Mouse (Mus musculus) adrenal gland (tissue): ENCODE data around the gene Vim.
"Not testable (repeated sequence)": the region's sequence is repeated elsewhere in the genome, so short reads cannot be mapped to it uniquely, and the experiment has no call there.

ENCODE experiments used
- intact Hi-C: fragments of 180-260 bp; cut with DNase I; formaldehyde crosslinking; loops from one replicate; pipeline ENCODE4 v1.15.1; 2025

The Vim gene

DNA sequence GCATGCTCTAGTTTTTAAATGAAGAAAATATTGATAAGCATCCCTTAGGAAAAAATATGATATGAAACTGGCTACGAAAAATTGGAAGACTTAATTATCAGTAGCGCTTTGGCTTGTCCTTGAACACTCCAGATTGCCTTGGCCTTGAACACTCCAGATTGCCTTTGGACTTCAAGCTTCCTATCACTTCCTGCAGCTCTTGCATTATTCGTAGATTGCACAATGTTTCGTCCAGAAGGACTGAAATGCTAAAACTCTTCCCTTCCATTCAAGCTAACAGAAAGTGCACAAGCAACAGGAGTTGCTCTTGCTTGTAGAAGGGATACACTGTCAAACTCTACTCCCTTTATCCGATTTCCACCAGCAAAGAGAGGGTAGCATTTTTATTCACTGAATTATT, 14.4 kb upstream of the Vim start:
- intact Hi-C loops, result no loop called here

DNA sequence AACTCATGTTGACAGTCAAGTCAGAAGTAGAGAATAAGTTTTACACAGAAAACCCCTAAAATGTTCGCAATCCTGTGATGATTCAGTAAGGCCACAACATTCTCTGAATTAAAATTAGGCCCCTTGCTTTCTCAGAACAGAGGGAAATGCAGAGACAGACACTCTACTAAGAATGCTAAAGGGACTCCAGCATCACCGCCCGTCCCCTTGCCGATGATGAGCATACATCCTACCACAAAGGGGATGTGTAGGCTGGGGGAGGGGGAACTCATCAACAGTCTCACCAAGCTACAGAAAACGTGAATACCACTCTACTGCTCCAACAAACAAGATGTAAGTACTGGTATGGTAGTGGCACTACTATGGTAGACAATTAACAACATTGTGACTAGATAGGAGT, 14.0 kb upstream of the Vim start:
- intact Hi-C loops, result no loop called here

DNA sequence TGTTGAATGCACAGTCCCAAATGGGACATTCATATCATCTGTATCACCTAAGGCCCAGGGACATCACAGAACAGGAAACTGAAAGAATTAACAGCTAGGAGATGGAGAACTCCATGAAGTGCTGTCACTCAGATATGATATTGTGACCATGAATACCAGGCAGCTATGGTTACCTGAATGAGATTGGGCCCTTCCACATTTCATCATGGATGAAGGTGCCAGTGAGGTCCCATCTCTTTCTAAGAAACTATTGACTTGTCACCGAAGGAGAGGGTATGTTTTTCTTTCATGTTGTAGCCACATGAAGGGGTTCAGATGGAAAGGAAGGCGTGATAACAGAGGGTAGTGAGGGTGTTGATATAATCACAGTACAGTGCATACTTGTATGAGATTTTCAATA, 13.3 kb upstream of the Vim start:
- intact Hi-C loops, result no loop called here

DNA sequence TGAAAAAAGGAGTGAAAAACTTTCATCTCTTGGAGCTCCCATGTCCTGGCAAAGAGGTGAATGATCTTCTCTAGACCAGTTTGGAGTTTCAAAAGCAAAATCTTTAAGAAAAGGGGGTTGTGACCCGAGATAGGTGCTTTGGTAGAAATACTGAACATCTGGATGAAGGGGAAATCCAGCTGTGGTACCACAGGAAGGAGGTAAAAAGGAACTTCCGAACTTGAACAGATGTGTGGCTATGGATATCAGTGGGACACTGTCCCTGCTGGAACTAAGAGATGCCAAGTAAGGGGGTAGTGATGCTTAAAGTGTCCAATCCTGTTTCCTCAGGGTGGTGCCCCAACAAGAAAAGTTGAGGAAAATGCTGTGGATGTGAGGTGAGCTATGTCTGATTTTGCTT, 3.6 kb upstream of the Vim start:
- intact Hi-C loops, result no loop called here

DNA sequence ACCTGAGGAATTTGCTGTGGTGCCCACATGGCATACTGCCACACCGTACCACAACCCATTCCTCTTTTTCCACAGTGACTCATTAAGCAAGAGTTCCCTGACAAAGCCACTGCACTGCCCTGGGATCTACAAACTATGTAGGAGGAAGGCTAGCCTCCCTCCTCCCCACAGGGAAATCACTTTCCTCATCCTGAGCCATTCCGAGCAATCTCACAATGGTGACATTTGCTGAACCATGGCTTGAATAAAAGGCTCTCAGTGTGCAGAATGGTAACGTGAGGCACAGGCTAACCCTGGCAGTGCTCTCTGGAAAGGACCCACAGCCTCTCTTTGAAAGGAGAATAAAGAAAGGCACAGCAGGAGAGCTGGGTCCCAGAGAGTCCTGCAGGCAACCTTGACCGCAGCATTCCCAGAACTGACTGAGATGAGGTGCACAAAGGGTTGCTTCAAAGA, 1.6 kb upstream of the Vim start:
- intact Hi-C loops, result no loop called here

DNA sequence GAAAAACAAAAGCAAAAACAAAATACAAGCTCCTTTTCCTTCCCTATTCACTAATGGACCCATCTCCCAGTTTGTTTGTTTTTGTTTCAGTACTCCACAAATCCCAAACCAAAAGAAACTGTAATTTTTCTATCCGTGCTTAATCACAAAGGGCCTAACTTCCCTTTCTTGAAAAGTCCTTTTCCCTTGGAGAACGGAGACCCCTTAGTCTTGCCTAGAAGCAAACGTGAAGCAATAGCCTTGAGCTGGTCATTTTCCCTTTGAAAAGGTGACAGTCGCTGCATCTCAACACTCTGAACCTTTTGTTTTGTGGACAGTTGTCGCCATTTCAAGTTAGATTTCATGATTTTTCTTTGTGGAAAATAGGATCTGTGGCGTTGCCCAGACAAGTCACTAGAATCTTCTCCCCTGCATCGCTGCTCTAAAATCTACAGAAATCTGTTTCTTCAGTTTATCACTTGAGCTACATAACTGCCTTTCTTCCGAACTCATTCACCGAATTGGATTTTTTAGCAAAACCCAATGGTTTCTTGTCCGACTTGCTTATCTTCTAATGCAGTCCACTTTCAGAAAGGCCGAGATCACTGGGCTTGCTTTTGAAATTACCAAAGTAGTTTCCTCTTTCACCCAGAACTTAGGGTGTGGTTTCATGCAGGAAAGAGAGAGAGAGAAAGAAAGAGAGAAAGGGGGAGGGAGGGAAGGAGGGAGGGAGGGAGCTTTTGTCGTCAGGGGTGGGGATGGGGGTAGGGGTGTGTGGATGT, 900 bp upstream of the Vim start:
- intact Hi-C loops, result no loop called here

DNA sequence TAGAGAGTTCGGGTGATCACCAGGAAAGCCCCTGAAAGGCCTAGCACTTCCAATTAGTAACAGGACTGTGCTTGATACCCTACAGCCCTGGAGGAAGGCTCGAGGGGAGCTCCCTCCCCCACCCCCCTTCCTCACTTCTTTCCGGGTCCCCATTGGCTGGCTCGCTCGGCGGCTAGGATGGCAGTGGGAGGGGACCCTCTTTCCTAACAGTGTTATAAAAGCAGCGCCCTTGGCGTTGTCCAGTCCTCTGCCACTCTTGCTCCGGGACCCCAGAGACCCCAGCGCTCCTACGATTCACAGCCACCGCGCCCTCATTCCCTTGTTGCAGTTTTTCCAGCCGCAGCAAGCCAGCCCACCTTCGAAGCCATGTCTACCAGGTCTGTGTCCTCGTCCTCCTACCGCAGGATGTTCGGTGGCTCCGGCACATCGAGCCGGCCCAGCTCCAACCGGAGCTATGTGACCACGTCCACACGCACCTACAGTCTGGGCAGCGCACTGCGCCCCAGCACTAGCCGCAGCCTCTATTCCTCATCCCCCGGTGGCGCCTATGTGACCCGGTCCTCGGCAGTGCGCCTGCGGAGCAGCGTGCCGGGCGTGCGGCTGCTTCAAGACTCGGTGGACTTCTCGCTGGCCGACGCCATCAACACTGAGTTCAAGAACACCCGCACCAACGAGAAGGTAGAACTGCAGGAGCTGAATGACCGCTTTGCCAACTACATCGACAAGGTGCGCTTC, 506 bp downstream of the Vim start:
- intact Hi-C loops, result loop anchor here (2.0 kb wide), 1 partner anchor 283 kb away; no protein-coding TSS in a partner anchor

DNA sequence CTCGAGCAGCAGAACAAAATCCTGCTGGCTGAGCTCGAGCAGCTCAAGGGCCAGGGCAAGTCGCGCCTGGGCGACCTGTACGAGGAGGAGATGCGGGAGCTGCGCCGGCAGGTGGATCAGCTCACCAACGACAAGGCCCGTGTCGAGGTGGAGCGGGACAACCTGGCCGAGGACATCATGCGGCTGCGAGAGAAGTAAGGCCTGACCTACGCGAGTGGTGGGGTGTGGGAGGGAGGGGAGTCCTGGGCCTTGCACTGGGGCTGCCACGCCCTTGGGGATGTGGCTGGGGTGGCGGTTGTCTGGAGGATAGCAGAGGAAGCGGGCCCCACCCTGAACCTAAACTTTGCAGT, 1.0 kb downstream of the Vim start:
- intact Hi-C loops, result loop anchor here (2.0 to 5.0 kb wide), 3 partner anchors 32 to 284 kb away; partner anchors contain the start of gene Trdmt1

DNA sequence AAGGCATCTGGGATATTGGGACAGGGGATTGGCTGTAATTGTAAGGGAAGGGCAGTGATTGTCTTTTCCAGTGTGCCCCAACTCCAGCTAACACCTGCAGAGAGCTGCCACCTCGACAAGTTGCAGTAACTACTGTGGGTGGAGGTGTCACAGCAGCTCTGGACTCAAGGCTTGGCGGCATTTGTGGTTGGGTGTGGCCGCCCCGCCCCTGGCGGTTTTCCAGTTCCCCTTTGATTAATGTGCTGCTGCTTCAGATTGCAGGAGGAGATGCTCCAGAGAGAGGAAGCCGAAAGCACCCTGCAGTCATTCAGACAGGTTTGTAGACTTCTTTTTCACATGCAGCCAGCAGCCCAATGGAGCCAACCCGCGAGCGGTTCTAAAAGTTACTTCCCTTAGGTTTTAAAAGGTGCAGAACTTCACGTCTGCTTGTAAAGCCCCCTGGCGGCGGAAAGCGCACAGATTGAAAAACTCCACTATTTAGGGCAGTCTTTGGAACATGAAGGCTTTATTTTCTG, 1.6 kb downstream of the Vim start:
- intact Hi-C loops, result loop anchor here (2.0 to 5.0 kb wide), 3 partner anchors 33 to 285 kb away; partner anchors contain the start of gene Trdmt1

DNA sequence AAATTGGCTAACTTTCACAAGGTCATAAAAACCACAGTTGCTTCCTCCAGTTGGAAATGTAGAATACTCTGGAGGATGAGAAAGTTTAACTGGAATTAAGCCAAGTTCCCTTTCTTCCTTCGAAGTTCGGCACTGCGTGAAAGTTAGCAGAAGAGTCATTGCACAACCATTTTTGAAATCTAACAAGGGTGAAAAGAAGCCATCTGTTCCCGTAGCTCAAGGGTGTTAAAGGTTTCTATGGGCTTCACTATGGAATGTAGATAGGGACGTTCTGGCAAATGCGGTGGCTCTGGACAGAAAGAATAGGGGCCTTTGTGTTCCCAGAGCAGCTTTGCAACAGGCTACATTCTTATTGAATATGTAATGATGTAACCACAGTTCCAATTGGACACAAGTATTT, 2.2 kb downstream of the Vim start:
- intact Hi-C loops, result loop anchor here (2.0 to 5.0 kb wide), 3 partner anchors 34 to 285 kb away; partner anchors contain the start of gene Trdmt1

DNA sequence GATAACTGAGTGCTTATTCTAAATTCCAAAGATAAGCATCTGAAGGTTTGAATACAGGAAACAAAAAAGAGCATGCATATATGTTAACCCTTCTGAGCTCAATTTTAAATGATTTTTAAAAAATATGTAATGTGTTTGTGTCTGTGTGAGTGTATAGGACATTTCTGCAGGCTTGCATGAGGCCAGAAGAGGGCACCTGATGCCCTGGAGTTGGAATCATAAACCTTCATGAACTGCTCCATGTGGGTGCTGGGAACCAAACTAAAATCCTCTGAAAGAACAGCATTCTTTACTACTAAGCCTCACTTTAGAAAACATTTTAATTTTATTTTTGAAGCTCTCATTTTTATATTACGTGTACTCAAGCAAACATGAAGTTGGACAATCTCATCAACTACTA, 3.7 kb downstream of the Vim start:
- intact Hi-C loops, result loop anchor here (5.0 kb wide), 2 partner anchors 35 to 50 kb away; partner anchors contain the start of gene Trdmt1

DNA sequence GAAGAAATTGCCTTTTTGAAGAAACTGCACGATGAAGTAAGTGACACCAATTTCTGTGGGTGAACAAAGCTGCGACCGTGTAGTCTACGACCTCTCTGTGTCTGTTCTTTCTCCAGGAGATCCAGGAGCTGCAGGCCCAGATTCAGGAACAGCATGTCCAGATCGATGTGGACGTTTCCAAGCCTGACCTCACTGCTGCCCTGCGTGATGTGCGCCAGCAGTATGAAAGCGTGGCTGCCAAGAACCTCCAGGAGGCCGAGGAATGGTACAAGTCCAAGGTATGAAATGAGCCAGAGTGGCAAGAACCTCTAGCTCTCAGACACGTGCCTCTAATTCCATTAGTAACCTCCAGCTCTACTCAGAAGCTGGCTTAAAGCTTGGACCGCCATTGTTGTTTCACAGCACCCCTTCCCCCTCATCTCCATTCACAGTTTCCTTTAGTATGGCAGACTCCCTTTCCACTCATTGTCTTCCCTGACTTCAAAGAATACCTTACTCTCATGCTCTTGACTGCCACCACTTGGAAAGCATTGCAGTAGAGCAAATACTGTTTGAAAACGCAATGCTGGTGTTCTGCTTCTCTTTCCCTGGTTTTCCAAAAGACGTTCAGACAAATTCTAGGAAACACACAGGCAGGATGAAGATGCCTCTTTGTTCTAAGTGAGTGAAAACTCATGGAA, 4.9 kb downstream of the Vim start:
- intact Hi-C loops, result loop anchor here (5.0 kb wide), 2 partner anchors 36 to 51 kb away; partner anchors contain the start of gene Trdmt1

DNA sequence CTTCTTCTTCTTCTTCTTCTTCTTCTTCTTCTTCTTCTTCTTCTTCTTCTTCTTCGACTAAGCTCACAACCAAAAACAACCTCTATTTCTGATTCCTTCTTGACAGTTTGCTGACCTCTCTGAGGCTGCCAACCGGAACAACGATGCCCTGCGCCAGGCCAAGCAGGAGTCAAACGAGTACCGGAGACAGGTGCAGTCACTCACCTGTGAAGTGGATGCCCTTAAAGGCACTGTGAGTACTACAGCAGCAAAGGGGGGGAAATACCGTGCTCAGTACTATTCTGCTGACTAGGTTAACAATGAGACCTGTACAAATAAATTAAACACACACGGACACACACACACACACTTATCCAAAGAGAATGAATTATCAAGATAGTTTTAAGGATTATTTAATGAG, 5.6 kb downstream of the Vim start:
- intact Hi-C loops, result loop anchor here (5.0 kb wide), 2 partner anchors 37 to 52 kb away; partner anchors contain the start of gene Trdmt1

DNA sequence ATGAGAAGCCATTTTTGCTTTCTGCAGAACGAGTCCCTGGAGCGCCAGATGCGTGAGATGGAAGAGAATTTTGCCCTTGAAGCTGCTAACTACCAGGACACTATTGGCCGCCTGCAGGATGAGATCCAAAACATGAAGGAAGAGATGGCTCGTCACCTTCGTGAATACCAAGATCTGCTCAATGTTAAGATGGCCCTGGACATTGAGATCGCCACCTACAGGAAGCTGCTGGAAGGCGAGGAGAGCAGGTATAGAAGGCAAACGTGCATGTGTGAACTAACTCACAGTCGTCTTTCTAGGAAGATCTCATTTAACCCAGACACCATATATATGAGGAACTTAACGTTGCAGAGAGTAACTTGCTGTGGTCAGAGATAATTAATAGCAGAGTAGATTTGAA, 6.3 kb downstream of the Vim start:
- intact Hi-C loops, result loop anchor here (5.0 kb wide), 2 partner anchors 38 to 53 kb away; partner anchors contain the start of gene Trdmt1

DNA sequence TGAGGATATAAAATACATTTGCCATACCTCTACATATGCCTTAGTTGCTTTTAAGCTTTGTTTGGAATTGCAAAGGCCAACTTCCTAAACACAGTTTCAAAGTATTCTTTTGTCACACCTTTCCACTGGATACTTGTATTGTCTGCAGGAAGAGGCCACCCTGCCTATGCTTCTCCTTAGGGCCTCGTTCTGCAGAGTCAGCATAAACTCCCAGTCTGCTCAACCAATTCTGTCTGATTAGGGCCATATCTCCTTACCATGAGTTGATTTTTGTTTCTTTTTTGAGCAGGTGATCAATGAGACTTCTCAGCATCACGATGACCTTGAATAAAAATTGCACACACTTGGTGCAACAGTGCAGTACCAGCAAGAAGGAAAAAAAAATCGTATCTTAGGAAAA, 8.5 kb downstream of the Vim start:
- intact Hi-C loops, result no loop called here

DNA sequence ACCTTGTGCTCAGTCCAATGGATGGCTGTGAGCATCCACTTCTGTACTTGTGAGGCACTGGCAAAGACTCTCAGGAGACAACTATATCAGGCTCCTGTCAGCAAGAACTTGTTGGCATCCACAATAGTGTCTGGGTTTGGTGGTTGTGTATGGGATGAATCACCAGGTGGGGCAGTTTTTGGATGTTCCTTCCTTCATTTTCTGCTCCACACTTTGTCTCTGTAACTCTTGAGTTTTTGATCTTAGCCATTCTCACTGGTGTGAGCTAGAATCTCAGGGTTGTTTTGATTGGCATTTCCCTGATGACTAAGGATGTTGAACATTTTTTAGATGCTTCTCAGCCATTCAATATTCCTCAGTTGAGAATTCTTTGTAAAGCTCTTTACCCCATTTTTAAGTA, 10.0 kb downstream of the Vim start:
- intact Hi-C loops, result not testable (repeated sequence)

DNA sequence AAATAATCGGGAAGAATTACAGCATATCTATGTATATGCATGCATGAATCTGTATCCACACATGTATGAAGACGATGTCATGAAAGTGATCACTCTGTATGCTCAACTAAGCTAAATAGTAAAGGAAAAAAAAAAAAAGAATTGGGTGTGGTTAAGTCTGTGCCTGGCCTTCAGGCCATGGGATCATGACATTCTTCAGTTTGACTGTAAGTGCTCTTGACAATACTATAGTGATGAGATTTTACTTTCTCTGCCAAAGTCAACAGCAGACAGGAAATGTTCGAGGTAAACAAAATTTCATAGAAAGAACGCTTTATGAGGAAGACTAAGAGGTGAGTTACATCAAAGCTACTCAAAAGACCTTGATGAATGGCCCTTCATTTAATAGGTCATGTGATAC, 19.6 kb downstream of the Vim start:
- intact Hi-C loops, result no loop called here

DNA sequence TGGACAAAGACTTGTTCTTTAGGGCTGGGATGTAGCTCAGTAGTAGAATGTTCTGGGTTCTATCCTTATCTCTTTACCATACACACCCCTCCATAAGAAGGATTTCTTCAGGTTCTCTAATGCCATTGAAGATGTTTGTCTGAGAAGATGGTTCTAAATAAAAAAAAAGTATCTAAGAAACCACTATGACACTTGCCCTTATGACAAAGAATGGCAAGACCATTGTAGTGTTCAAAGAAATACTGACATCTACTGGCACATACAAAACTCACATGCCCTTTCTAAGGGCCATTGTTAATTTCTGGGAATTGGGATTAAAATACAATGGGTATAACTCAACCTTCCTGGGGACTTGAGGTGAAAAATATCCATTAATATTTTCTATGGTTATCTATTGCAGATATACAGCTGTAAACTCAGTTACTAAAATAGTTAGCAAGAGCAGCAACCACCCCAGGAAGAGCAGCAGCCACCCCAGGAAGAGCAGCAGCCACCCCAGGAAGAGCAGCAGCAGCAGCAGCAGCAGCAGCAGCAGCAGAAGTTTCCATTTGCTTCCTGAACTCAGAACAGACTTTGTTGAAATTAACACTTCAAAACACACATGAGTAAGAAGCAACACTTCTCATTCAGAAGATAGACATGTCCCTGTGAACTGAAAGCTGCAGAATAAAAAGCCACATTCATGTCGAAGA, 23.4 kb downstream of the Vim start:
- intact Hi-C loops, result loop anchor here (5.0 kb wide), 1 partner anchor 305 kb away; no protein-coding TSS in a partner anchor

DNA sequence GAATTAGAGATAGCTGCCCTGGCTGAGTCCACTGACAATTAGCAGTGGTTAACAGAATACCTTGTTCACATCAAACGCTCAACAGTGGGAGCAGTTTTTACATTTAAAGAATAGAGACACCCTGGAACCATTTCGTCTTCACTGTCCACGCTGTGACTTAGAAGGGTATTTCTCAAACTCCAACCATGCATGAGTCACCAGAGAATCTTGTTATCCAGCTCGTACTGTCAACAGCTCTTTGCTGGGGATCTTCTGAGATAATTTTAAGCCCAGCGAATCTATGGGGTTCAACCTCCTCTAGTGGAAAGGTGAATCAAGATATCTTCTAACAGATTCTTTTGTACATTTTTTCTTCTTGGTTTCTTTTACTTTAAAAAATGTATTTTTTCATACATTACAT, 24.4 kb downstream of the Vim start:
- intact Hi-C loops, result loop anchor here (5.0 kb wide), 1 partner anchor 306 kb away; no protein-coding TSS in a partner anchor

DNA sequence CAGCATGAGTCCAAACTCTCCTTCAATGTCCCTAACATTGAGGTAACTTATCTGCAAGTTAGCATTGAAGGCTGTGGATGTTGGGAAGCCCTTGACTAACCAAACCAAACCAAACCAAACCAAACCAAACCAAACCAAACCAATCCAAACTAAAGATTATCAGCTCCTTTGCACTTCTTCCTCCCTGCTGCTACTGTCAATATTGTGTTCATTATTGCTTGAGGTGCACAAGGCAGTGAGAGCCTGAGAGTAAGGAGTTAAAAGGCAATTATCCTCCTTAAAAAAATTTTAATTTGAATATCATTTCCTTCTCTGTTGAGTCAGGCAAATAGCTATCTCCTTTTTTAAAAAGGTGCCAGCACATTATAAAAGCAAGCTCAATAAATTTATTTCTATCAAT, 29.4 kb downstream of the Vim start:
- intact Hi-C loops, result no loop called here

DNA sequence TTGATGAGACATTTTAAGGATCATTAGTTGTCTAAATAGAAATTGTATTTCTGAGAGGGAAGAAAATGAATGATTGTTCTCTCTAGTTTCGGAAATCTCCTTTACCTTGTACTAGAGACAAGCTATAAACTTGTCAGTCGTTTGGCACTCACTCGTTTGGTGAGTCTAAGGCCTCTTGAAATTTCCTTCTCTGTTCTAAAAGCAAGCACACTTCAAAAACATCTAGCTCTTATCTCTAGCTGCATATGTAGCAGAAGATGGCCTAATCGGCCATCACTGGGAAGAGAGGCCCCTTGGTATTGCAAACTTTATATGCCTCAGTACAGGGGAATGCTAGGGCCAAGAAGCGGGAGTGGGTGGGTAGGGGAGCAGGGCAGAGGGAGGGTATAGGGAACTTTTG, 29.9 kb downstream of the Vim start:
- intact Hi-C loops, result not testable (repeated sequence)
